Mouse (Mus musculus) adrenal gland, postnatal 25 days (tissue): Measurements from ENCODE around the gene Exoc3l2. TPM values are rescaled to one million over a fixed set of nuclear protein-coding genes. Genes with fewer than 3 reads are reported as not detected.
"Not testable (repeated sequence)": the region's sequence is repeated elsewhere in the genome, so short reads cannot be mapped to it uniquely, and the experiment has no call there.

Experiments
- DNase-seq: peaks from one replicate; pipeline ENCODE4 v3.0.0; 2021; ENCODE audit warnings: mixed read lengths
- total RNA-seq: library from RNA; stranded (reverse); gene quantifications from 2 replicates; pipeline ENCODE4 v1.2.3, GENCODE M21; 2021

Gene Exoc3l2
- total RNA-seq, 1 experiment from 2014 or later = 38.0 TPM

DNA sequence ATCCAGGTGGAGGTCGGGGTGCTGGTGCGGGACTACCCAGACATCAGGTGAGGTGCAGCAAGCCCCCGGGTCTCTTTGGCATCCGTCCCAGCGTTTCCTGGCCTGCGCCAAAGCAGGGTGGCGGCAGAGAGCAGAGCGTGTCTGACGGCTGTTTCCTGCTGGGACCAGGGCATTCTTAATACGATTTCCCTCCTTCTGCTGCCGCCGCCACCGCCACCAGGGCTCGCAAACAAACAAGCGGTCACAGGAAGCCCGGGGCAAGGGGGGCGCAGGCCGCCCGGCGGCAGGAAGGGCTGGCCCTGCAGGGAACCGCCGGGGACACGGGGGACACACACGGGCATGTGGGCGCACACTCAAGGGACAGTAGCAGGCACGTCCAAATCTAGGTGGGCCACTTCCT is 28.6 kb downstream of the Exoc3l2 start:
- DNase-seq = peak; percentile 65

DNA sequence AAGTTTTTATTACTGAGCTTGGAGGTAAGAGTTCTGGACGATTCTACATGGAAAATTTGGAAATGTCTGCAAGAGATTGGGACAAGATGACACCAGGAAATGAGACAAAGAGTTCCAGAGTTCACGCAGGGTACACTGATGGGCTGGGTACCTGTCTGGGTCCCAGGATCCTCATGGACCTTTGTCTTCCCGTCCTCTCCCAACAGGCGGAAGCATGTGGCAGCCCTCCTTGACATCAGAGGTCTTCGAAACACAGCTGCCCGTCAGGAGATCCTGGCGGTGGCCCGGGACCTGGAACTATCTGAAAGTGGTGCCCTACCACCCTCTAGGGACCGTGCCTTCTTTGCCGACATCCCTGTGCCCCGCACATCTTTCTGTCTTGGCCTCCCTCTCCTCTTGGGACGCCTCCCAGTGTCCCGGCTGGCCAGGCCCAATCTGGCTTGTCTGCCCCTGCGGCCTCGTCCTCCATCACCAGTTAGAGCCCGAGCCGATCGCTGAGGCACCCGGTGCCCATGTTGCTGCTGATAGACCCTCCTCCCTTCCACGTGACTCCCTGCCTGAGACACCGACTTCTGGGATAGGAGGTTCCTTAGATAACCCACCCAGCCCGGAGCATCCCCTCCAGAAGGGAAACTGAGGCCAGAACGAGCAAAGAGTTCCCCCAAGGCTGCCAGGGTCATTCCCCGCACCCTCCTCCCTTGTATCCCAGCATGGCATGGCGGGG is 31.8 kb downstream of the Exoc3l2 start:
- DNase-seq = peak; percentile 32

DNA sequence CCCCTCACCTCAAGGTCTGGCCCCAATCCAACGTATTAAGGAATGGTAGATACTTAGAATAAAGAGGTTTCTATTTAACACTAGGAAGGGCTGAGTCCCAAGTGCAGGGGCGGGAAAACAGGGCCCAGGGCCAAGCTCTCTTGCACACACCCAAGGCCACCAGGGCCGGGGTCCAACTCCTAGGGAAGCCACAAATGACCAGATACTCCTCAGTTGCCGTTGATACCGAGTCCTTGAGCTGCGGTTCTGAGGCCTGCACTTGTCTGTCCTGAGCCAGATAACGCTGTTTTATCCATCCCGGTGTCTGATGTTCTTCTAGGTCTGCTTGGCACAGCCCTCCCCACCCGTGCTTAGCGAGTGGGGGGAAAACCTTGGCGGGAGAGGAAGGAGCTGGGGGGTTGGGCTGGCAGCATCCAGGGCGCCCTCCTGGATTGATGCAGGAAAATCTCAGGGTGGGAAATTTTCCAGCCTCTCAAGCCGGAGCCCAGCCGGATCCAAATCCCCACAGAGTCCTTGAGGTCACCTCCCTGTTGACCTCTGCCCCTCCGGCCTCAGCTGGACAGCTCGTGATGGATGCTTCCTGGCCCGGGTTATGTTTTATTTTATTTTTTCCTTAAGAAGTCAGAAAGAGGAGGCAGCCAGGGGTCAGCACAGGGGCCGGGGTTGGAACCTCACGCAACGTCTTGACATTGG is 32.5 kb downstream of the Exoc3l2 start:
- peak; percentile 81 for DNase-seq

DNA sequence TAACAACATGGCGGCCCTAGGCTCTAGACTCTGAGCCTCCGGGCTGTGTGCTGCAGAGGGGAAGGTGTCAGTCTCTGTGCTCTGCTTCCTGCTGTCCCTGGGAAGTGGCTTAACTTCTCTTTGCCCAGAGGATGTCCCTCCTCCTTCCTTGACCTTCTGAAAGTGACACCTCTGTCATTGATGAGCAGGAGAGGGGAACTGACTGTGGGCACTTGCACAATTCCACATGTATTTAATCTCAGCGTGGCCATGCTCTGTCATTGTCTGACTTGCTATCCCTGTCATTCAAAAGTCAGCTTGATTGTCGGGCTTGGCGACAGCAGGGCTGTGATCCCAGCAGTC is 33.1 kb downstream of the Exoc3l2 start:
- DNase-seq = no peak

DNA sequence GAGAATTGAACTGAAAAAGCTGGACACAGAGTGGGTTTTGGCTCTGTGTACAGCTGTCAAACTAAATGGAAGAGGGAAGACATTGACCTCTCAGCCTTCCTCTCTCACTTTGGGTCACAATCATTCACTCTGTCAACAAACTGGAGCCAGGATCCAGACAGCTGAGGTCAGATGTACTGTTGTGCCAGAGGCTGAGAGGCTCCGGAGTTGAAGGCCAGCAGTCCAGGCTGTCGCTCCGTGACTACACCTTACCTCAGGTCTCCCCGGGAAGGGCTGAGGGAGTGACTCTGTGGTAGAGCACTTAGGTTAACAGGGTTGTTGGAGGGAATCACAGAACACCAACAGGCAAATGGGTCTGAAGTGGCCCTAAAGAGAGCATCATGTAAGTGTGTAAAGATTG is 35.2 kb downstream of the Exoc3l2 start:
- DNase-seq = peak; percentile 42

DNA sequence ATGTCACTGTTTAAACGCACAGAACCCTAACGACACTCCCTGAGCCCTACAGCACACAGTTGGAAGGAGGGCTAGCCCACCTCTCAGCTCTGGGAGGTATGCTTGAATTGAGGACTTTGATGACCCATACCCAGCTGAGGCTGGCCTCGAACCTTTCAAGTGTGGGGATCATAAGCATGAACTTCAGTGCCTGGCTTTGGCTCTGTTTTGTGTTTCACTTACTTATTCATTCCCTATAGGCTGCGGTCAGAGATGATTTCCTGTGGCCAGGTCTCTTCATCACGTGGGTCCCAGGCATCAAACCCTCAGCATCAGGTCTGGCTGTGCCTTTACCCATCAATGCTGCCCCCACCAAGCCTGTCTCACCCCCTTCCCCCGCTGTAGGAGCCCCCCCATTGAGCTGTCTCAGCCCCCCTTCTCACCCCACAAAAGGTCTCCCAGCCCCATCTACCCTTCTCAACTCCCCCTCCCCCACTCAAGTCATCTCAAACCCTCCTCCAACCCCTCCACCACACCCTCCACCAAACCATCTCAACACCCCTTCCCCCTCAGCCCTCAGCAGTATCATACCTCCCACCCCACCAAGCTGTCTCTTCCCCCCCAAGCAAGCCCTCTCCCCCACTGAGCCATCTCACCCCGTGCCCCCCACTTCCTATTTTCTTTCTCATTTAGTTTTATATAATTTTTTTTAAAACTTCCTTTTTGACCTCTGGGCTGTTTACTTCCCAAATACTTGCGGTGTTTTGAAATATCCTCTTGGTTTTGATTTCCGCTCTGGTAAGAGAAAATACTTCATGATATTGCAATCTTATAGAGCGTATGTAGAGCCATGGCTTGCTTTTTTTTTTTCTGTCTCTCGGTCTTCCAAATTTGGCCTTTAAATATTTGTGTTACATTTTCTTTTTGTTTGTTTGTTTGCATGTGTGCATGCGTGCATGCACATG is 37.6 kb downstream of the Exoc3l2 start:
- DNase-seq = no peak

DNA sequence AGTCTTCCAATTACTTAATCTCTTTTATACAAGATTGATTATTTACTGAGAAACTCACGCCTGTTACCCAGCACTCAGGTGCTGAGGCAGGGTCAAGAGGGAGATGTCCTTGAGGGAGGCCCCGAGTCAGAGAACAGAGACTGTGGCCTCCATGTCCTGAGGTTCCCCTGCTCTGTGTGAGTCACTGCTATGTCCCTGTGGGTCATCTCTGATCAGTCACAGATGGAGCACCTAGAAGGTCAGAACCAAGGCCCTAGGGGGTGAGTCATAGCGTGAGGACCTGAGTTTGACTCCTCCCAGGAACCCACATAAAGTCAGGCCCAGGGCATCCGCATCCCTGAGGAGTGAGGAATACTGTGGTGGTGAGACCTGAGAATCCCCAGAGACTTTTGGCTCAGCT is 38.5 kb downstream of the Exoc3l2 start:
- peak; percentile 59 for DNase-seq

DNA sequence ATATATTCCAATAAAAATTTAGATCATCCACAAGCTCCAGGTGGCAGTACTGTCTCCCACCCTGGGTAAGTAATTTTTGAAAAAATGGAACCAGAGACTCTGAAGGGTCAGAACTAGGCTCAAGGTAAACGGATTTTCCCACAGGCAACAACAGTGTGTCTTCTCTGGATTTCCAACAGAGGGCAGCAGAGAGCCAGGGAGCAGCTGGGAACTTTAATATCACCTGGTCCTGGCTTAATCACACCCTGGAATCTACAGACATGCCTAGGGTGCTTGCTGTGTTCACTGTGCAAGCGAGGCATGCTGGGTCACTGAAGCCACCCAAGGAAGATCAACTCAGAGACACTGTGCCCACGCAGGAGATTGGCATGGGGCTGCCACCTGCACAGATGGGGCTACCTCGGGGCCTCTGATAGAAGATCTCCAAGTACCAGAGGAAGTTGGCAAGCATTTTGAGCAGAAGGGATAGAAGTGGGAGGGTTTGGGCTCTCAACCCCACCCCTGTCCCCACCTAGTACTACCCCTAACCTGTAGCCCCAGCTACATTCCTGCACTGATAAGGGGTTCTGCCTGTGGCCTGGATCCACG is 40.4 kb downstream of the Exoc3l2 start:
- peak; percentile 44 for DNase-seq

DNA sequence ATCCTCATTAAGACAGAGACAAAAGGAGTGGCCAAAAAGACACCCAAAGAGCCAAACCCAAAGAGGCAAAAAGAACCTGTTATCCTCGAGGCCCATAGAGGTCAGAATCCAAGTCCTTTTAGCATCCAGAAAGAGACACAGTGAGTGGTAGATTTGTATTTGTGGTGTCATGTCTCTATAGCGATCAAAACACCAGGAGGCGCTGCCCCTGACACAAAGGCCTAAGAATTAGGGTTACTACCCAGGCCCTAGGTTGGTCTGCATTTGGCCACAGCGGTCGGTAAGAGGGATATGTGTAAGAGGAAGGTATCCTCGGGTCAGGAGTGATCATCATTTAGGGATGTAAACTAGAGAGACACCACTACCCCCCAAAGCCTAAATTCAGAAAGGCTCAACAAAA is 43.2 kb downstream of the Exoc3l2 start:
- no peak for DNase-seq

DNA sequence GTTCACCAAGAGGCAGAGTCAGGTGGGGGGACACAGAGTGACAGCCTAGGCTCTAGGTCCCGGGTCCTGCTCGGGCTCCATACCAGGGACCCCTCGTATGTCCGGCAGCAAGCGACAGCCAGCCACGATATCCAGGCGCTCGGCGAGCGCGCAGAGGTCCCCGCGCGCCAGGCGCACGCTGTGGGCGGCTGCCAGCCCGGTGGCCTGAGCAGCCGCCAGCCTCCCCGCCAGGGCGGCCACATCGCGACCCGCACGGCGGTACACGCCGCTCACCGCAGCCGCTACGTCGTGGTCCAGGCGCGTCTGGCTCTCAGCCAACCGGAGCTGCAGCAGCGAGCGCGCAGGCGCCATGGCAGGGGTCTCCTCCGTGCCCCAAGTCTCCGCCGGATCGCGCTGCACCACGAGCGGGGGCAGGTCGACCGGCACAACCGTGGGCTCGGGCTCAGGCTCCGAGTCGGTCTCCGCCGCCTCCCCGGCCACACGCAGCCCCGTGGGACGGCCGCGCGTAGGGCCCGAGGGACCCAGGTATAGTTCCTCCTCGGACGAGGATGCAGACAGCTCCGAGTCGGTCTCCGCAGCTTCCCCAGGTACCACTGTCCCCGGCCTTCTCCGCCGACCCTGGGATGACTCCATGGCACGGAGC is 44.0 kb downstream of the Exoc3l2 start:
- peak; percentile 75 for DNase-seq

DNA sequence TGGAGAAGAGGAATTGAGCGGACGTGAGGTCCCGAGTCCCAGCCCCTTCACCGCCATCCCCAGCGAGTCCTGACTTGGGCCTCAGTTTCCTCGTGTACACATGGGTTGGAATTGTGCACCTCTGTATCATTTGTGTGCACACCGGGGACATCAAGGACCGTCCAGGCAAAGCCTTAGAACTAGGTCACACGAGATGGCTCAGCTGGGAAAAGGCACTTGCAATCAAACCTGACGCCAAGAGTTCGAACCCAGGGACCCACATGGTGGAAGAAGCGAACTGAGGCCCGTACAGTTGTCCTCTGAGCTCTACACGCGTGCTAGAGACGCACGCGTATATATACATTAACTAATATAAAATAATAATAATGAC is 44.5 kb downstream of the Exoc3l2 start:
- no peak for DNase-seq

DNA sequence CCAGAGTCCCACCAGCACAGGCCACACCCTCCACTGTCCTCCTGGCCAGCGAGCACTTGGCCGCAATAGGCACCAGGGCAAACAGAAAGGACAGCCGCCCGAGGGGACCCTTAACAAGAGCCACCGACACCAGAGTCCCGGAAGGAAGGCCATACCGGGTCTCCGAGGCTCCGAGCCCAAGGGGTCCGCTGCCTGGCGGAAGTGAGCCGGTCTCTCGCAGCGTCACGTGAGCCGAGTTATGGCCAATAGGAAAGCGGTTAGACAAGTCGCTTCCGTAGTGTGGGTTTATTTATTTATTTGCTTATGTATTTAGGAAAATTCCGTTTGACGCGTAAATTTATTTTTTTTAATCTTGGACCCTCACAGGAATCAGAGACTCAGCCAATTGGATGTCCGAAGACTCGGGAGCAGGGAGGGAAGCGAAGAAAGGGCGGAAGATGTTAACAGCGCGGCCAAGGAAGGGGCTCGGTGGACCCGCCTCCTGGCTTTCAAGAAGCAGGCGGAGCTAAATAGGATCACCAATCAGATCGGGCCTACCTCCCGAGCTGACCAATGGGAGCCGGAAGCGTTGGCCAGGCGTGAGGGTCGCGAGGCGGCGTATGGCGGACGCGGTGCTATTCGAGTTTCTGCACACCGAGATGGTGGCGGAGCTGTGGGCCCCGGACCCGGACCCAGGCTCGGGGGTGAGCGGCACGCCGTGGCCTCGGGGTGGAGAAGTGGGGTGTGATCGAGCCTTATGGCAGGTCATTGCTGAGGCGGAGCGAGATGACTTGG is 45.2 kb downstream of the Exoc3l2 start, which contains the start of the genes Bloc1s3 and Trappc6a:
Gene Bloc1s3, minus strand, starts transcription at position 218 of the 774 bp plus-strand sequence.
Gene Trappc6a, plus strand, starts transcription at position 246 of the 774 bp plus-strand sequence.
- DNase-seq = peak; percentile 90

DNA sequence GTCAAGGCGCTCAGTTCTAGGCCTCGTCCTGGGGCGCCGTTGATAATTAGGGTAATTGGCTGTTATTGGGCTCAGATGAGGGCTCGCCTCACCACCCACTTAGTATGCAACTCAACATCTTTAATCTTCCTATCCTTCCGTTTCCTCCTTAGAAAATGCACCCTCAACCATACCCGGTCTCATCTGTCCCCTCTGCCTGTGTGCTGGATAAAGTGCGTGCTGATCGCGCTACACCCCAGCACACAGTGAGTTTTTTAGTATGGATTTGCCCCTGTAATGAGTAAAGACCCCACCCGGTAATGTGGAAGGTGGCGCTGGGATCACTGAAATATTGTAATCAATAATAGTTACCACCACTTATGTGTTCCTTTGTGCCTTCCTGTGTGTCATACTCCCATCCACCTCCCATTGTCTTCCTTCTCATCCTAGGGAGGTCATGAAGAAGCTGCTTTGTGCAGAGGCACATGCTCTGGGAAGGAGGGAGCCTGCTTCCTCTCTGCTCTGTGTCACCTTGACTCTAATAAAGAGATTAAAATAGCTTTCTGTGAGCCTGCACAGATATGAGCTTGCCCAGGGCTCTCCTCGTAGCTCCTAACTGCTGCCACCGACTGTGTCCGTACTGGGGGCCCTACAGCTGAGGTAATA is 45.9 kb downstream of the Exoc3l2 start:
- DNase-seq = no peak

DNA sequence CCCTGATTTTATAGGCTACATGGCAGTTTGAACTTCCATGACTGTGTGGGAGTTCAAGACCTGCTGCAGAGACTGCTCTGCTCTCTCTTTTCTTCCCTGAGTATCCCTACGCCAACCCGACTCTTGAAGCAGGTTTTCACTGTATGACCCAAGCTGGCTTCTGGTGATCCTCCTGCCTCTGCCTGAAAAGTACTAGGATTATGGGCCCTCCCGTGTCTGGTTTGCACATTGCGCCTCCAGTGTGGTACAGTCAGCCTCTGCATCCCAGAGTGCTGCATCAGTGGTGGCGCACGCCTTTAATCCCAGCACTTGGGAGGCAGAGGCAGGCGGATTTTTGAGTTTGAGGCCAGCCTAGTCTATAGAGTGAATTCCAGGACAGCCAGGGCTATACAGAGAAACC is 46.7 kb downstream of the Exoc3l2 start:
- DNase-seq = no peak

DNA sequence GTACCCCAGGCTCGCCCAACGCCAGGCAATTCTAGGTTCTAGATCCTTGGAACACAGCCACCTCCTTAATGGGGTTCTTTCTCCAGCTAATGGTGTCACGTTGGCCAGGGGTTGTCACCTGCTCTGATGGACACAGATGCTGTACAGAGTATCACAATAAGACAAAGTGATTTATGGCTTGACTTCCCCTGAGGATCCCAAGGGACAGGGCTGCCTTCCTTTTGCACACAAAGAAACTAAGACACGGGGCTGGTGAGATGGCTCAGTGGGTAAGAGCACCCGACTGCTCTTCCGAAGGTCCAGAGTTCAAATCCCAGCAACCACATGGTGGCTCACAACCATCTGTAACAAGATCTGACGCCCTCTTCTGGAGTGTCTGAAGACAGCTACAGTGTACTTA is 48.8 kb downstream of the Exoc3l2 start:
- DNase-seq = not testable (repeated sequence)

DNA sequence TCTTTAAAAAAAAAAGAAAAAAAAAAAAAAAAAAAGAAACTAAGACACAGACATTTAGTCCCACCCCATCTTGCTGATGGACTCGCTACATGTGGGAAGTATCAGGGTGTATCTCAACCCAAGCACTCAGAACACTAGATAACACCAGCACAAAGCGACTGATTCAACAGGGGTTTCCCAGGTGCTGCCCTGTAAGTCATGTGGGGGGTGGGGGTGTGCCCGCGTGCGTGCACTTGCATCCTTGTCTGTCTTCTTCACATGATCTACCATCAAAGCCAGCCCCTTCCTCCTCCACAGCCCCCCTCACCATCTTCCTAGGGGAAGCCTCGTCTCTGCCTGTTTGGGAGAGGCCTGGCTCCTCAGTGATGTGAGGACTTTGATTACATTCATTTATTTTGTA is 49.2 kb downstream of the Exoc3l2 start:
- DNase-seq = no peak

DNA sequence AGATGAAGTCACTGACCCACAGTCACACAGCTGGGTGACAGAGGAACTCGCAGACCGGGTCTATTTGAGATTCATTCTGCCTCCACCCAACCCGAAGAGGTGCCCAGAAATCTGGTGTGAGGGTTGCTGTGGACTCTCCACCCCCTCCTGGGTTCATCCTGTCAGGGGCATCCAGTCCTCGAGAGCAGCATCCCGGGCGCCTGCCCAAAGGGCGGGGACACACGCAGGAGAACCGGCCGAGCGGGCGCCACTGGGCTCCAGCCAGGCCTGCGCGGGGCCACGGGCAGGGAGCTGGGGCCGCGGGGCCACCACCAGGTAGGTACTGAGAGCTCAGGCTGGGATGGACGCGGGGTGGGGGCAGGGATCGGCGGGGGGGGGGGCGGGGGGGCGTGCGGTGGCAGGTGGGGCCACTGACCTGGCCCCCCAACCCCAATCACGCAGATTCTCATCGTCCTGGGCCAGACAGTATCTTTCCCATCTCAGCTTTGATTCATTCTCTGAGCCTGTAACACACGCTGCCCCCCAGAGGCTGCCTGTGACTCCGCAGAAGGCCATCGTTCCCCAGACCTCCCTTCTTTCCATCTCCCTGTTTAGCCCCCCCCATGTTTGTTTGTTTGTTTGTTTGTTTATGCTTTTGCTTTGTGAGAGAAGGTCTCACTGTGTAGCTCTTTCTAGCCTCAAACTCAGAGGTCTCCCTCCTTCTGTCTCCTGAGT is 54.7 kb downstream of the Exoc3l2 start, which contains the start of gene Nkpd1:
Gene Nkpd1, plus strand, starts transcription at position 187 of the 714 bp plus-strand sequence.
- DNase-seq = peak; percentile 53

DNA sequence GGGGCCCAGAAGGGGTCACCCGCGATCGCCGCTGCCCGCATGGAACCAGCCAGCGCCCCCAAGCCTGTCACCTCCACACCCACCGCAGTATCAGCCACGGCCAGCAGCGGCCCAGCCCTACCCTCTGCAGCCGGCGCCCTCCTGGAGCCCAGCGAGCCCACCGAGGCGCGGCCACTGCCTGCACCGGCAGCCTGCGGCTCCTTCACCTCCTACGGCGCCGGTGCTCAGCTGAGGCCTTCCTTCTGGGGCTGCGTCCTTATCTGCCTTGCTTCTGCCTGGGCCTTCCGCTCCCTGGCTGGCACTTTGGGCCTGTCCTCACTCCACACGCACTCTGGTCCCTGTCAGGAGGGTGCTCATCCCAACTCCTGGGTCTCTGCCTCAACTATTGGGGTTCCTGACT is 56.9 kb downstream of the Exoc3l2 start:
- no peak for DNase-seq

DNA sequence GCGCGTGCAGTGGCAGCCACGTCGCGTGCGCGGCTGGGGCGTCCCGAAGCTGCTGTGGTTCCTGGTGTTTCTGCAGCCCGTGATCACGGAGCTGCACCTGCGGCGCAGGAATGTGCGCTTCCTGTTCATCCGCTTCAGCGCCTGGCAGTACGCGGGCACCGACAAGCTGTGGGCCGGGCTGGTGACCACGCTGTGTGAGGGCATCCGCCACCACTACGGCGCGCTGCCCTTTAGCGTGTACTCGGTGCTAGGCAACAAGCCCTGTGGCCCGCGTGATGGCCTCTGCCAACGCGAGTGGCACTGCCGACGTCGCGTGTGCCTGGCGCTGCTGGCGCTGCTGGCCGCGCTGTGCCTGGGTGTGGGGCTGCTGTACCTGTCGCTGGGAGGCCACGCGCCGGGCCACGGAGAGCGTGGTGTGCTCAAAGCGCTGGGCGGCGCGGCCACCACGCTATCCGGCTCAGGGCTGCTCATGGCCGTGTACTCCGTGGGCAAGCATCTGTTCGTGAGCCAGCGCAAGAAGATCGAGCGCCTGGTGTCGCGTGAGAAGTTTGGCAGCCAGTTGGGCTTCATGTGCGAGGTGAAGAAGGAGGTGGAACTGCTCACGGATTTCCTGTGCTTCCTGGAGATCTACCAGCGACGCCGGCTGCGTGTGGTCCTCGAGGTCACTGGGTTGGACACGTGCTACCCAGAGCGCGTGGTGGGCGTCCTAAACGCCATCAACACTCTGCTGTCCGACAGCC is 60.1 kb downstream of the Exoc3l2 start:
- DNase-seq = no peak
